Mouse (Mus musculus) midbrain, embryonic 14.5 days (tissue): ENCODE measurements around the gene Clec16a. TPM values are rescaled to one million over a fixed set of nuclear protein-coding genes. Genes with fewer than 3 reads are reported as not detected.

Experiments used
- ATAC-seq: fragments of 200-750 bp; cut with Nextera tagmentation; 2 replicates; pipeline ENCODE4 v1.8.0; 2017; ENCODE audit warnings: moderate number of reproducible peaks, moderate library complexity; ENCODE audit not compliant: low FRiP score, low TSS enrichment
- DNase-seq: peaks from one replicate; pipeline ENCODE4 v3.0.0-alpha.2; 2015
- H3K27ac ChIP-seq: fragments of 300-500 bp; sonication (generic); replicated peaks from 2 replicates; pipeline ENCODE4 v1.5.1; 2014; ENCODE audit warnings: mild to moderate bottlenecking, low read depth, low read length, moderate library complexity
- H3K27me3 ChIP-seq: fragments of 300-500 bp; sonication (generic); 2 replicates; pipeline ENCODE4 v1.6.1; 2014; ENCODE audit warnings: low read length, control low read depth, mixed read lengths; ENCODE audit not compliant: control insufficient read depth, insufficient read depth
- H3K36me3 ChIP-seq: fragments of 300-500 bp; sonication (generic); 2 replicates; pipeline ENCODE4 v1.6.1; 2014; ENCODE audit warnings: low read length, control low read depth; ENCODE audit not compliant: control insufficient read depth, insufficient read depth
- H3K4me1 ChIP-seq: fragments of 300-500 bp; sonication (generic); 2 replicates; pipeline ENCODE4 v1.6.1; 2014; ENCODE audit warnings: mild to moderate bottlenecking, antibody characterized with exemption, low read length, control low read depth; ENCODE audit not compliant: control insufficient read depth, insufficient read depth
- H3K4me2 ChIP-seq: fragments of 300-500 bp; sonication (generic); 2 replicates; pipeline ENCODE4 v1.6.1; 2014; ENCODE audit warnings: mild to moderate bottlenecking, low read length, moderate library complexity
- H3K4me3 ChIP-seq: fragments of 300-500 bp; sonication (generic); replicated peaks from 2 replicates; pipeline ENCODE4 v1.5.1; 2014; ENCODE audit warnings: low read depth, low read length
- H3K9ac ChIP-seq: fragments of 300-500 bp; sonication (generic); replicated peaks from 2 replicates; pipeline ENCODE4 v1.6.1; 2014; ENCODE audit warnings: mild to moderate bottlenecking, low read length, moderate library complexity
- H3K9me3 ChIP-seq: fragments of 300-500 bp; sonication (generic); 2 replicates; pipeline ENCODE4 v1.6.1; 2016; ENCODE audit warnings: low read length, control low read depth, mixed read lengths; ENCODE audit not compliant: control insufficient read depth
- WGBS: fragments of 180-500 bp; shearing (Covaris S2); extraction: QIAGEN DNeasy Blood & Tissue Kit; methylation state at CpG from one replicate; pipeline ENCODE4 v1.1.7; 2014; 5-methylcytosine and 5-hydroxymethylcytosine counted together
- polyA plus RNA-seq: library from polyadenylated mRNA; unstranded; fragments of >200 nt; fragmentation: Nextera tagmentation; extraction: Ambion mirVana; gene quantifications from 2 replicates; pipeline ENCODE4 v1.2.1, GENCODE M21; 2014

The Clec16a gene
- 78.4 and 79.3 TPM in 2 replicates for polyA plus RNA-seq

DNA sequence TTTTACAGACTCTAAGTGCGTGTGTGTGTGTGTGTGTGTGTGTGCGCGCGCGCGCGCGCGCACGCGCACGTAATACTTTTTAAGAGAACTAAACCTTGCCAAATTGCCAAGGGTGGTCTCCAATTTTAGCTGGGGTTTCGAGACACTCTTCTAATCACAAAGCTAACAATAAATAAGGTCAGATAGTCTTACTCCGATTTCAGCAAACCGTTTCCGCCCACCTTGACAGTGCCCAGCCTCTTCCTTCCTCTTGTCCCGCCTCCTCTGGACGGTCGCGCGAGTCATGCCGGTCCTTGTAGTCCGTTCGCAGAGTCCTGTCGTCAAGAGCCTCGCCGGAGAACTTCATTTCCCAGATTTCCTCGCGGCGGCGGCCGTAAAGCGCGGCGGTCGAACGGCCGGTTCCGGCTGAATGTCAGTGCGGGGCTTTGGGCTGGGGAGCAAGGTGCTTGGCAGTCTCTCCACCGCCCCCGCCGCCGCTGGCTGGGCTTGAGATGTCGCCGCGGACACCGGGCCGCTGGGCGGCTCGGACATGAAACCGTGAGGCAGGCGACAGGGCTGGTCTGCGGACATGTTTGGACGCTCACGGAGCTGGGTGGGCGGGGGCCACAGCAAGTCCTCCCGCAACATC is at the start of gene Clec16a:
Gene Clec16a, plus strand, starts transcription at position 345 of the 628 bp plus-strand sequence.
- Histone ChIP-seq H3K27me3 (no peaks in the 10 kb centered on the region), H3K9me3 (no peaks in the 10 kb centered on the region), H3K27ac (0 out of 2 replicates have a peak within 1 kb of the TSS, but pooled peaks have one; percentile 42), H3K9ac (peak within 1 kb of the TSS; percentile 78), H3K4me1 (peaks cover 35% of the 10 kb centered on the region), H3K4me2 (peak within 1 kb of the TSS; percentile 61), H3K36me3 (no peaks in the 10 kb centered on the region), H3K4me3 (peak within 1 kb of the TSS; percentile 88)
- WGBS = 0% methylated on average over 58 of the region's 58 CpGs
- peak; percentile 91 for ATAC-seq
- peak; percentile 97 for DNase-seq

DNA sequence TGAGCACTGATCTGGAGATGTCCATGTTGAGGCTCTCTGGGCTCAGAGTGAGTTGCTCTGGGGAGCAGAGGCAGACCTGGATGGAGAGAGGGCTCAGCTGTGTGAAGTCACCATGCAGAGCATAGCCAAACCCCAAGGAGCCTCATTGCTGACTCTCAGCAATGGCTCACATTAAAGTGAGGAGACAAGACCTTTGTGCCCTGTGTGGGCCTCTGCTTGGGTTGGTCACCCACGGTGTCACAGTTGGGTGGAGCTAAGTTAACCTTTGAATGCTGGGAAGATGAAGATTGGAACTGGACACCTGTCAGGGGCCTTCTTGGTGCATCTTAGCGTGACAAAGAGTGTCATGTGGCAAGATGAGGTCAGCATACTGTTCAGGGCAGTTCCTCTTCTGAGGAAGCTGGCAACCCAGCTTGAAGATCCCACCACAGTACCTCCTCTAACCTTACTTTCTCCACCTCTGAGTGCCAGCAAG is 49.3 kb upstream of the Clec16a start:
- Histone ChIP-seq H3K4me2 (no peak overlapping the region), H3K9me3 (no peaks in the 10 kb centered on the region), H3K27me3 (no peaks in the 10 kb centered on the region), H3K4me1 (no peaks in the 10 kb centered on the region), H3K36me3 (no peaks in the 10 kb centered on the region), H3K27ac (no peak overlapping the region), H3K4me3 (no peak overlapping the region), H3K9ac (no peak overlapping the region)
- ATAC-seq (no peak), DNase-seq (no peak)
- 64% methylated on average over 2 of the region's 2 CpGs for WGBS

DNA sequence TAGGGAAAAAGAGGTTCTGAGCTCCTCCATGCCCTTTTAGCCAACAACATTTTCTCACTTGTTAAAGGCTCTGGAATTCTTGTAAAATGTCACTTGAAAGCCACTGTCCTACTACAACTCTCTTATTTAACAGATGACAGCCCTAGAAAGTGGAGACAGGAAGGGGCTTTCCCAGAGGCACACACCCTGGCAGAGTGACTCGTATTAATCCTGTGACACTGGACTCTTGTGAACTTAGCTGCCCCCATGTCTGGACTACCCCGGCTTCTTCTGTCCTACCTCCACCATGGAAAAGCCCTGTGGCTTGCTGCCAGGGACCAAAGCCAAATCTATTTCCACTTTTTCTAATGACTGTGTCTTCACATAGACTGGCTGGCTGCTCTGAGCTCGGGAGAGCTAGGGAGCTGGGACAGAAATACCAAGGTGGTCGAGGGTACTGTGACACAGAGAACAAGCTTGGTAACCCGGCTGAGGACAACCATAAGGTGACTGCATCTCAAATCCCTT is 47.0 kb upstream of the Clec16a start:
- H3K9ac ChIP-seq = no peak overlapping the region
- H3K36me3 ChIP-seq = no peaks in the 10 kb centered on the region
- no peaks in the 10 kb centered on the region for H3K27me3 ChIP-seq
- ATAC-seq = no peak
- H3K27ac ChIP-seq = no peak overlapping the region
- no peaks in the 10 kb centered on the region for H3K4me1 ChIP-seq
- no peak overlapping the region for H3K4me2 ChIP-seq
- WGBS = 73% methylated on average over 5 of the region's 5 CpGs
- H3K4me3 ChIP-seq = no peak overlapping the region
- no peaks in the 10 kb centered on the region for H3K9me3 ChIP-seq
- no peak for DNase-seq

DNA sequence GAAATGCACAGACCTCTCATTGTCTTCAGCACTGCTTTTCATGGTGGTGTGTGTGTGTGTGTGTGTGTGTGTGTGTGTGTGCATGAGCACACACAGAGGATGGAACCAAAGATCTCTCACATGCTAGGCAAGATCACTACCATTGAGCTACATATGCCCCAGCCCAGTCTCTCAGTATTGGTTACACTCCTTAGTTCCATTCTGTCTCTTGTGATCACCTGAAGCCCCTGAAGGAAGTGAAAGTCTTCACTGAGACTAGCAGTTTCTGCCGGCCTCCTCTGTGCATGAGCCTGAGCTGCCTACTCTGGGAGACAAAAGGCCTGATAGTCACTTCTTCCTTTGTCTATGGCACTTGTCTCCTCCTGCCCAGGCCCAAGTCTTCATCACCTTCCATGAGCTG is 46.0 kb upstream of the Clec16a start:
- H3K9ac ChIP-seq = no peak overlapping the region
- WGBS = 50% methylated on average over 1 of the region's 1 CpGs
- H3K27me3 ChIP-seq = no peaks in the 10 kb centered on the region
- no peaks in the 10 kb centered on the region for H3K36me3 ChIP-seq
- no peaks in the 10 kb centered on the region for H3K4me1 ChIP-seq
- H3K27ac ChIP-seq = no peak overlapping the region
- no peak overlapping the region for H3K4me2 ChIP-seq
- ATAC-seq = no peak
- H3K4me3 ChIP-seq = no peak overlapping the region
- H3K9me3 ChIP-seq = no peaks in the 10 kb centered on the region
- DNase-seq = no peak

DNA sequence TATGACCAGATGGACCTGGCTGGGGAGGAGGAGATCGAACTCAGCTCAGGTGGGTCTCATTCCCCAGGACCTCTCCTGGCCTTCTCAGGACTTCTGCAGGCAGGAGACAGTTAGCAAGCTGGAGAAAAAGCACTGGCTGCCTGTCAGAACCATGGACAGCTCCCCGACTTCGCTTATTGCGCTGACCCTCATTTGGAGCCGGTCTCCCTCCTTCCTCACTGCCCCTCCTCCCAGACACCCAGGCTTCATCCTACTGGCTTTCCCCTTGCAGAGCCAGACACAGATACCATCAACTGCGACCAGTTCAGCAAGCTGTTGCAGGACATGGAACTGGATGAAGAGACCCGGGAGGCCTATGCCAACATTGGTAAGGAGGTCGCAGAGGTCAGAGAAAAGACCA is 43.3 kb upstream of the Clec16a start:
- DNase-seq = peak; percentile 41
- H3K27me3 ChIP-seq = no peaks in the 10 kb centered on the region

DNA sequence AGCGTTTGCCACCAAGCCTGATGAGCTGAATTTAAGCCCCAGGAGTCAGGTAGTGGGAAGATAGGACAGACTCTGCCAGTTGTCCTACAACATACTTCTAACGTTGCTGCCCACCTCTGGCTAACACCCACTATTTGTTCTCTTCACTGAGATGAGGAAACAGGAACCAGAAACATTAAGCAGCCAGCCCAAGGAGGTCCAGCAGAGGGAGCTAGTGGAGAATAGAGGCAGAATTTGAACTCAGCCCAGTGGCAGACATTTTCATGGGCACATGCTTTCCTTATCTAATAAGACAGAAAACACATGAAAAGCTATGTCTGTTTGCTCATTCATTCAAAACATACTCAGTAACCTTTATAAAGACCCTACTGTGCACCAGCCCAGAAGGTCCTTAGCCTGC is 42.1 kb upstream of the Clec16a start:
- WGBS = 73% methylated on average over 2 of the region's 2 CpGs
- ATAC-seq (no peak), DNase-seq (no peak)

More for the DNA sequence above, 43.3 kb upstream of the Clec16a start:
- Histone ChIP-seq H3K4me2 (no peak overlapping the region), H3K9me3 (no peaks in the 10 kb centered on the region), H3K4me1 (no peaks in the 10 kb centered on the region), H3K36me3 (no peaks in the 10 kb centered on the region), H3K27ac (no peak overlapping the region), H3K9ac (no peak overlapping the region), H3K4me3 (no peak overlapping the region)
- ATAC-seq = no peak
- WGBS = 20% methylated on average over 8 of the region's 8 CpGs

DNA sequence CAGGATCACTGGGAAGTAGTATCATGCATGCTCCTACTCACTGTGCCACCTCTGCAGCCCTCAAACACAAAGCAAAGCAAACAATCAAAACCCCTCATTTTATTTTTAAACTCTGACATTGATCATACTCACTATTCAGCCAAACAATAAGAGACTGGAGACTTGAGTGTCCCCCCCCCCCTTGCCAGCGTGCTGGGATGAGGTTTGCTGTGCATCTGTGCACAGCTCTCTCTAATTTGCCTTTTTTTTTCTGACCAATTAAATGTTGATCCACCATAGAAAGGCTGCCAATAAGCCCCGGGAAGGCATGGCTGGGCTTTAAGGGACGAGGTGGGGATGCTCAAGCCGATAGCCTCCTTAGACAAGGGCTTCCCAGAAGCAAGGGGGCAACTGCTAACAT is 37.7 kb upstream of the Clec16a start:
- 44% methylated on average over 4 of the region's 4 CpGs for whole genome bisulfite sequencing
- Histone ChIP-seq H3K4me2 (no peak overlapping the region), H3K4me1 (no peaks in the 10 kb centered on the region), H3K9me3 (no peaks in the 10 kb centered on the region), H3K4me3 (no peak overlapping the region), H3K27ac (no peak overlapping the region), H3K27me3 (no peaks in the 10 kb centered on the region), H3K9ac (no peak overlapping the region), H3K36me3 (no peaks in the 10 kb centered on the region)
- ATAC-seq (no peak), DNase-seq (no peak)

More for the DNA sequence above, 42.1 kb upstream of the Clec16a start:
- Histone ChIP-seq H3K4me1 (no peaks in the 10 kb centered on the region), H3K27ac (no peak overlapping the region), H3K9ac (no peak overlapping the region), H3K36me3 (no peaks in the 10 kb centered on the region), H3K4me3 (no peak overlapping the region), H3K4me2 (no peak overlapping the region), H3K27me3 (no peaks in the 10 kb centered on the region), H3K9me3 (no peaks in the 10 kb centered on the region)

GRCm38 (mm10) chr16:10508691-10509090 is 36.4 kb upstream of the Clec16a start:
- Histone ChIP-seq H3K4me3 (no peak overlapping the region), H3K9ac (no peak overlapping the region), H3K9me3 (no peaks in the 10 kb centered on the region), H3K36me3 (no peaks in the 10 kb centered on the region), H3K4me2 (no peak overlapping the region), H3K27me3 (no peaks in the 10 kb centered on the region), H3K27ac (no peak overlapping the region), H3K4me1 (no peaks in the 10 kb centered on the region)
- WGBS = 65% methylated on average over 6 of the region's 6 CpGs
- ATAC-seq = no peak
- no peak for DNase-seq

GRCm38 (mm10) chr16:10510477-10511133 is 34.5 kb upstream of the Clec16a start:
- no peaks in the 10 kb centered on the region for H3K27me3 ChIP-seq
- no peak overlapping the region for H3K9ac ChIP-seq
- H3K36me3 ChIP-seq = no peaks in the 10 kb centered on the region
- H3K4me2 ChIP-seq = no peak overlapping the region
- H3K27ac ChIP-seq = no peak overlapping the region
- H3K4me3 ChIP-seq = no peak overlapping the region
- 64% methylated on average over 14 of the region's 14 CpGs for WGBS
- DNase-seq (no peak), ATAC-seq (no peak)
- H3K9me3 ChIP-seq = no peaks in the 10 kb centered on the region
- no peaks in the 10 kb centered on the region for H3K4me1 ChIP-seq
